Mouse (Mus musculus): ENCODE measurements around the gene Grb2.

DNA sequence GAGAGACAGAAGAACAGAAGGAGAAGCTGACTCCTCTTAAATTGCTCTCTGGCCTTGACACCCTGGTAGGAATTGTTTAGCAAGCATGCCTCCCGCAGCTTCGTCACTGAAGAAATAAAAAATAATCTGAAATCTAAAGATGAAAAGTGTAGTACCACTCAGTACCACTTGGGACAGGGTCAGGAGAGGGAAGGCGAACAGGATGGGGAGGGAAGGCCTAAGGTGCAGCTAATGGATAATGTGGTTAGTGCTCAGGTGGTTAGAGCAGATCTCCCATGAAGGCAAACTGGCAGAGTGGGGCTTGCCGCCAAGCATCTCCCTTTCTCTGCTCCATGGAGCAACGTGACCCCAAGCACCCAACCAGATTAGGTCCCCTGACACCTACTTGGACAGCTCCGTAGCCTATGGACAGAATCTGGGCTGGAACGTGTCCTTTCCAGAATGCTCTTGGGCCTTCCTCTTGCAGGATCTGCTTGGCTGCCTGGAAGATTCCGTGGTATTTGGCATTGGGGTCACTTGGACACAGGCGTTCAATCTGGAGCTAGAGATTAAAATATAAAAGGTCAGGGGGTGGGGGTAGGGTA lies 84.8 kb downstream of the Grb2 start:
- TF ChIP-seq CTCF (IDR thresholded peaks at IDR 0.05; ENCODE audit: borderline replicate concordance, control insufficient read depth, extremely low read depth, insufficient read depth, low read length, poor library complexity) (0 out of 2 replicates have a peak, but pooled peaks have one; percentile 8), POLR2A (IDR thresholded peaks at IDR 0.05; ENCODE audit: control insufficient read depth, extremely low read depth, insufficient read depth, low read length, poor library complexity) (no peak)
